Mouse (Mus musculus): ENCODE results near the gene Mapkap1. TPM values are rescaled to one million over a fixed set of nuclear protein-coding genes. Genes with fewer than 3 reads are reported as not detected.
A peak's percentile ranks its signal among the peaks of the same experiment; 100 is the strongest.

Mapkap1 gene
- polyA plus RNA-seq, 1 experiment: 49.4 TPM

DNA sequence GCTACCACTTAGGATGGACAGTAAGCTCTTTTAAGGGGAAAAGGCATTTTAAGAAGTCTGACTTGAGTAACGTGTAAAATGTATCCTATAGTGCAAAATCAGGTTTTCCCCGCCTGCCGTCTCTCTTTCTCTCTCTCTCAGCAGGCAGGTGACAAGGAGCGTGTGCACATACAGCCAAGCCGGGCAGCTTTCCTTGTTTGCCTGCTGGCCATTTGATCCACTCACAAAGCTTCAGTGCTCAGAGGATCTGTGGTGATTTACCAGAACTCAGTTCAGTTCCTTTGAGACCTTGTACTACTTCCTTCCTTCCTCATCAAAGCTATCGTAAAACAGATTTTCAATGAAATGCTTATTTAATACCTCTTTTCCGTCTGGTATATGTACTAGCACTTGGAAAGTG is 137.0 kb downstream of the Mapkap1 start:
- no peak overlapping the region for H3K27ac ChIP-seq (ENCODE audit: insufficient read depth, low read depth, low read length)
- no peak for DNase-seq
- H3K4me3 ChIP-seq (ENCODE audit: insufficient read depth, low read depth, low read length): no peak overlapping the region
- TF ChIP-seq CTCF (conservative IDR thresholded peaks at IDR 0.05; ENCODE audit: insufficient read depth, insufficient read length, low read depth, low read length) (no peak), POLR2A (IDR thresholded peaks at IDR 0.05; ENCODE audit: low read depth, low read length) (no peak)
- H3K4me1 ChIP-seq (ENCODE audit: control insufficient read depth, insufficient read depth, low read length): no peaks in the 10 kb centered on the region
- no peaks in the 10 kb centered on the region for H3K27me3 ChIP-seq (replicated peaks; ENCODE audit: control insufficient read depth, insufficient read depth, low read length)
- H3K36me3 ChIP-seq (ENCODE audit: control insufficient read depth, insufficient read depth, low read length): no peaks in the 10 kb centered on the region
- WGBS: 82% methylated on average over 7 of the region's 7 CpGs

DNA sequence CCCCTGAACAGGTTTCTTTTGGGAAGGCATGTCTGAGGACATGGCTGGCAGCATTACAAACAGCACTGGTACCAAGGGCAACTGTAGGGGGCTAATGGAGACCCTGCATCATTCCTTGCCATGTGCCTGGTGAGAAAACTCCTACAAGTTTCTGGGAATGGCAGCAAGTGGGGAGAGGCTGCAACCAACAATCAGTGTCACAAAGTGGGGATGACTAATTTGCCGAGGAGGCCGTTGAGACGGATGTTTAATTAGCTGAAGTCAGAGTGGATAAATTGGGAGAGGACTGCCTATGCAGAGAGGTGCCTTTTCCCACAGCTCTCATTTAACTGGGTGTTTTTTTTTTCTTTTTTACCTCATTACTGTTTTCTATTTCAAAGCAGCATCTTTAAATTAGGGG is 137.4 kb downstream of the Mapkap1 start:
- Histone ChIP-seq H3K4me3 (ENCODE audit: insufficient read depth, low read depth, low read length) (no peak overlapping the region), H3K4me1 (ENCODE audit: control insufficient read depth, insufficient read depth, low read length) (no peaks in the 10 kb centered on the region), H3K27me3 (replicated peaks; ENCODE audit: control insufficient read depth, insufficient read depth, low read length) (no peaks in the 10 kb centered on the region), H3K27ac (ENCODE audit: insufficient read depth, low read depth, low read length) (no peak overlapping the region), H3K36me3 (ENCODE audit: control insufficient read depth, insufficient read depth, low read length) (no peaks in the 10 kb centered on the region)
- no peak for DNase-seq
- no peak for TF ChIP-seq CTCF (conservative IDR thresholded peaks at IDR 0.05; ENCODE audit: insufficient read depth, insufficient read length, low read depth, low read length)
- no peak for TF ChIP-seq POLR2A (IDR thresholded peaks at IDR 0.05; ENCODE audit: low read depth, low read length)
- WGBS: 58% methylated on average over 3 of the region's 3 CpGs

DNA sequence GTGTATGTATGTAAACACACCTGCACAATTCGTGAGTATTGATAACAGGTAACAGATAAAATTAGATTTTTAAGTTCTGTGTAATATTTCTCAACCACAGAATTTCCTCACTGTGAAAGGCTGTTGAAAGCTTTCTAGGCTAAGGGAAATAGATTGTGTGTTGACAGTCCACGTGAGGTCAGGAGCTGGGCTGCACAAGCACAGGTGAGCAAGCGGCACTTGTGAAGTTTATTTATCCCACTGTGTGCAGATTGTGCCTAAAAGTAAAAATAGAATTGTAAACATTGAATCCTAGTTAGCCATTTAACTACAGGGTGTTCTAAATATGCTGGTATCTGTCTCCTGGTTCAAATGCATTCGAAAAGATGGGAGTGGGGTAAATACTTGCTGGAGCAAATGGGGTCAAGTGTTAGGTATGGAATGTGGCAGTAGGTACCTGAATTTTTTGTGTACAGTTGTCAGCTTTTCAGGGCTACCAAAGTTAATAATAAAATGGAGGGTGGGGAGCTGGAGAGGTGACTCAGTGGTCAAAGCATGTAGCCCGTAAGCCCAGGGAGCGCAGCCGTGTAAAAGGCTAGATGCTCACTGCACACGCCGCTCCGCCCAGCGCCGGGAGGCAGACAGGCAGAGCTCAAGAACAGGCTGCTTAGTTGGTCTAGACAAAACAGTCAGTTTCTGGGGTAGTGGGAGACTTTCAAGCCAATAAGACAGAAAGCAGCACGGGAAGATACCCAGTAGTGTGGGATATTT is 138.2 kb downstream of the Mapkap1 start:
- 59% methylated on average over 13 of the region's 13 CpGs for WGBS

DNA sequence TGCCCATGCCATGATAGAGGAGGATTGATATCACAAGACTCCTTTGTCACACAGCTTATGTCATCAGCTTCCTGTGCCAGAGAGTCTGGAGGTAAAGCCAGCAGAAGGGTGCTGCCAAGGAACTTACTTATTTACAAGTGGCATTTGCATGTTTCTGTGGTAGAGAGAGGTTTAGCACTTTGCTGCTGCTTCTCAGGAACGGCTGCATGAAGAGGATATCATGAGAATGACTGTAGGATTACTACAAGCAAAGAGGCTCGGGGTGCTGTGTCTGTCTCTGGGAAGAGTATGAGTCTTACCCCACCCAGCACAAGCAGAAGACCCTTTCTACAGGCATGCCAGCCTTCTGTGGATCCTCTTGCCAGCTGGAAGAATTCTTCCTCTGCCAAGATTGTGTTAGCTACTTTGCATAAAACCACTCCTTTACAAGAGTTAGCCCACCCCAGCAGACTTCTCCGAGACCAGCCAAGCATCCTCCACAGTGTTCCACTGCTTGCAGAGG is 139.7 kb downstream of the Mapkap1 start:
- no peak for TF ChIP-seq CTCF (conservative IDR thresholded peaks at IDR 0.05; ENCODE audit: insufficient read depth, insufficient read length, low read depth, low read length)
- no peak for TF ChIP-seq POLR2A (IDR thresholded peaks at IDR 0.05; ENCODE audit: low read depth, low read length)
- Histone ChIP-seq H3K27ac (ENCODE audit: insufficient read depth, low read depth, low read length) (no peak overlapping the region), H3K4me1 (ENCODE audit: control insufficient read depth, insufficient read depth, low read length) (no peaks in the 10 kb centered on the region), H3K27me3 (replicated peaks; ENCODE audit: control insufficient read depth, insufficient read depth, low read length) (no peaks in the 10 kb centered on the region), H3K36me3 (ENCODE audit: control insufficient read depth, insufficient read depth, low read length) (no peaks in the 10 kb centered on the region), H3K4me3 (ENCODE audit: insufficient read depth, low read depth, low read length) (no peak overlapping the region)
- no peak for DNase-seq
- 66% methylated on average over 3 of the region's 3 CpGs for WGBS

More for the DNA sequence above, 138.2 kb downstream of the Mapkap1 start:
- peak; percentile 15 for DNase-seq
- TF ChIP-seq CTCF (conservative IDR thresholded peaks at IDR 0.05; ENCODE audit: insufficient read depth, insufficient read length, low read depth, low read length) (no peak), POLR2A (IDR thresholded peaks at IDR 0.05; ENCODE audit: low read depth, low read length) (no peak)
- Histone ChIP-seq H3K27me3 (replicated peaks; ENCODE audit: control insufficient read depth, insufficient read depth, low read length) (no peaks in the 10 kb centered on the region), H3K36me3 (ENCODE audit: control insufficient read depth, insufficient read depth, low read length) (no peaks in the 10 kb centered on the region), H3K27ac (ENCODE audit: insufficient read depth, low read depth, low read length) (no peak overlapping the region), H3K4me1 (ENCODE audit: control insufficient read depth, insufficient read depth, low read length) (no peaks in the 10 kb centered on the region), H3K4me3 (ENCODE audit: insufficient read depth, low read depth, low read length) (no peak overlapping the region)

DNA sequence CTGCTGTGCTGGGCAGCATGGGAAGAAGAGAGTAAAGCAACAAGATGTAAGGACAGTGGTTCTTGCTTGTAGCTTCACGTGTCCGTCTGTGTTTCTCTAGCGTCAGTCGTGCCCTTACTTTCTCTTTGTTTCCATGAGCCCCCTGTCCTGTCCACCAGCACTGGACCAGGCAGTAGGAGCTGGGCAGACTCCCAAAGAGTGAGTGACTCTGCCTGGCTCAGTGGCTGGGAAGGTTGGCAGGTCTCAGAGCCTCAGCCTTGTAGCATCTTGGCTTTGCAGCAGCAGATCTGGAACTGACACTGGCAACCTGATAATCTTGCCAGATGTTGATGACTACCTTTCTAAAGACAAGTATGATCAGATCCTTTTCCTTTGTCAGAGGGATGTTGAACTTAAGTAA is 140.9 kb downstream of the Mapkap1 start:
- no peaks in the 10 kb centered on the region for H3K4me1 ChIP-seq (ENCODE audit: control insufficient read depth, insufficient read depth, low read length)
- 94% methylated on average over 4 of the region's 4 CpGs for whole genome bisulfite sequencing
- no peaks in the 10 kb centered on the region for H3K36me3 ChIP-seq (ENCODE audit: control insufficient read depth, insufficient read depth, low read length)
- H3K4me3 ChIP-seq (ENCODE audit: insufficient read depth, low read depth, low read length): no peak overlapping the region
- no peaks in the 10 kb centered on the region for H3K27me3 ChIP-seq (replicated peaks; ENCODE audit: control insufficient read depth, insufficient read depth, low read length)
- no peak for DNase-seq
- TF ChIP-seq CTCF (conservative IDR thresholded peaks at IDR 0.05; ENCODE audit: insufficient read depth, insufficient read length, low read depth, low read length) (no peak), POLR2A (IDR thresholded peaks at IDR 0.05; ENCODE audit: low read depth, low read length) (no peak)
- no peak overlapping the region for H3K27ac ChIP-seq (ENCODE audit: insufficient read depth, low read depth, low read length)

DNA sequence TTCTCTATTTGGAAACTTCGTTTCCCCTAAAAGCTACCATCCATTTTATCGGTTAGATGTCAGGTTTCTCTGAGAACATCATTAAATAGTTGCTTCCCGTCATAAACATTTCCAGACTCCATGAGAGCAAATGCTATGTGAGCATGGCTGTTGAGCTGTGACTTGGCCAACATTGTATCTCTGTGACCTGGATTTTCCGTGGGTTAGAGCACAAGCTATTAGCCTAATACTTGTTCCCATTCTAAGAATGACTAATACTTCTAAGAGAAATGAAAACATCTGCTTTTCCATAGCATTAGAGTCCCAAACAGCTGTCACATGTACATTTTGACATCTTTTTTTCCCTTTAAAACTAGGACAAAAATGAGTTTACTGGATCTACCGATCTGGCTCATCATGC is 142.4 kb downstream of the Mapkap1 start:
- H3K4me1 ChIP-seq (ENCODE audit: control insufficient read depth, insufficient read depth, low read length): no peaks in the 10 kb centered on the region
- H3K36me3 ChIP-seq (ENCODE audit: control insufficient read depth, insufficient read depth, low read length): no peaks in the 10 kb centered on the region
- H3K4me3 ChIP-seq (ENCODE audit: insufficient read depth, low read depth, low read length): no peak overlapping the region
- WGBS: 87% methylated on average over 5 of the region's 5 CpGs
- H3K27me3 ChIP-seq (replicated peaks; ENCODE audit: control insufficient read depth, insufficient read depth, low read length): no peaks in the 10 kb centered on the region
- TF ChIP-seq CTCF (conservative IDR thresholded peaks at IDR 0.05; ENCODE audit: insufficient read depth, insufficient read length, low read depth, low read length): no peak
- H3K27ac ChIP-seq (ENCODE audit: insufficient read depth, low read depth, low read length): no peak overlapping the region
- DNase-seq: no peak

DNA sequence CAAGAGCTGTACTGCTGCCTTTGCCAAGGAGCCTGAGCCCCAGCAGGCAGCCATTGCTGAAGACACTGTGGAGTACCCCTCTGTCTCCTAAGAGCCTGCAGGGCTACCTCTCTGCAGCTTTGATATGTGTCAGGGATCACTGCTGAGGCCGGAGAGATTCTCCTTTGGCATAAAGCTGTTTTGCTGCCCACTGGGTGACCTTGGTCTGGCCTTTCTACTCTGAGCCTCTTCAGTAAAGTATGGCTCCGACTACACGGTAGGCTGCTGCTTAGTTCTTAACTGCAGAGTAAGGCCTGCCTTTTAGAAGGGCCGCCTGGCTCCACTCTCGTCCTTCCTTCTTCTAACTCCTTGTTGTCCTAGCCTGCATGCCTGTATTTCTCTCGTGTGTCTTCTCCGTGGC is 142.9 kb downstream of the Mapkap1 start:
- Histone ChIP-seq H3K4me1 (ENCODE audit: control insufficient read depth, insufficient read depth, low read length) (no peaks in the 10 kb centered on the region), H3K27ac (ENCODE audit: insufficient read depth, low read depth, low read length) (no peak overlapping the region), H3K4me3 (ENCODE audit: insufficient read depth, low read depth, low read length) (no peak overlapping the region), H3K27me3 (replicated peaks; ENCODE audit: control insufficient read depth, insufficient read depth, low read length) (no peaks in the 10 kb centered on the region), H3K36me3 (ENCODE audit: control insufficient read depth, insufficient read depth, low read length) (no peaks in the 10 kb centered on the region)
- WGBS: 63% methylated on average over 7 of the region's 7 CpGs
- no peak for TF ChIP-seq CTCF (conservative IDR thresholded peaks at IDR 0.05; ENCODE audit: insufficient read depth, insufficient read length, low read depth, low read length)
- TF ChIP-seq POLR2A (IDR thresholded peaks at IDR 0.05; ENCODE audit: low read depth, low read length): no peak
- DNase-seq: no peak
